Mouse (Mus musculus) erythroblast, embryonic 14.5 days (primary cell): Measurements from ENCODE around the gene Nol9. TPM values are rescaled to one million over a fixed set of nuclear protein-coding genes. Genes with fewer than 3 reads are reported as not detected.

Source experiments
- H3K27me3 ChIP-seq: 2 replicates; pipeline ENCODE4 v1.6.1; 2012; ENCODE audit warnings: inconsistent platforms; ENCODE audit not compliant: control insufficient read depth
- H3K36me3 ChIP-seq: 2 replicates; pipeline ENCODE4 v1.6.1; 2012; ENCODE audit warnings: mild to moderate bottlenecking, inconsistent platforms; ENCODE audit not compliant: control insufficient read depth
- H3K4me1 ChIP-seq: 2 replicates; pipeline ENCODE4 v1.6.1; 2012; ENCODE audit warnings: inconsistent platforms; ENCODE audit not compliant: control insufficient read depth
- H3K4me3 ChIP-seq: replicated peaks from 2 replicates; pipeline ENCODE3; 2012; ENCODE audit warnings: moderate library complexity, mild to moderate bottlenecking, inconsistent platforms
- H3K9me3 ChIP-seq: 2 replicates; pipeline ENCODE4 v1.6.1; 2012; ENCODE audit warnings: low read length, inconsistent platforms, mixed read lengths; ENCODE audit not compliant: control insufficient read depth
- GATA1 ChIP-seq: IDR thresholded peaks from 2 replicates; pipeline ENCODE4 v1.6.1; 2012; ENCODE audit warnings: low read length, inconsistent platforms, mixed read lengths
- TAL1 ChIP-seq: IDR thresholded peaks from 3 replicates; pipeline ENCODE4 v1.6.1; 2012; ENCODE audit warnings: low read length, inconsistent platforms, mixed read lengths
- polyA plus RNA-seq: library from polyadenylated mRNA; stranded (reverse); fragments of >175 nt; gene quantifications from 2 replicates; pipeline ENCODE4 v1.2.3, GENCODE M21; 2012

Gene Nol9
- polyA plus RNA-seq, 1 experiment, result 0.87 TPM

DNA sequence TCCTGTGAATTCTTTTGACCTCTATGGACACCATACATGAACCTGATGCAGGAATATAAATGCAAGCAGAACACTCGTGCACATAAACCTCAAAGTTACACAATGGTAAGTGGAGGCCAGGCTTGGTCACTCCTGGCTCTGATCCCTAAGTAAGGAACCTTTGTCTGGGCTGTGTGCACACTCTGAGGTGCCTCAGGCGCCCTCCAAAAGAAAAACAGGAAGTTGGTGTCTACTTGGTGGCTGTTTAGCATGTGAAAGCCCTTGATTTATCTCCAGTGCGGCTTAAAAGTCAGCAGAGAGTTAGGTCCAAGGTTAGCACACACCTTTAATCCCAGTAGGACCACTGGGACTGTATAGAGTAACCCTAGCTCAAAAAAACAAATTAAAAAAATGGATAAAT lies 39.6 kb upstream of the Nol9 start:
- no peaks in the 10 kb centered on the region; the same call in 1 of the 2 replicates for H3K9me3 ChIP-seq
- H3K27me3 ChIP-seq, result peaks cover 11% of the 10 kb centered on the region
- peaks cover 2% of the 10 kb centered on the region; the same call in 1 of the 2 replicates for H3K36me3 ChIP-seq
- H3K4me3 ChIP-seq, result no peak overlapping the region
- peaks cover 35% of the 10 kb centered on the region for H3K4me1 ChIP-seq
- TF ChIP-seq TAL1 (no peak), GATA1 (no peak)

DNA sequence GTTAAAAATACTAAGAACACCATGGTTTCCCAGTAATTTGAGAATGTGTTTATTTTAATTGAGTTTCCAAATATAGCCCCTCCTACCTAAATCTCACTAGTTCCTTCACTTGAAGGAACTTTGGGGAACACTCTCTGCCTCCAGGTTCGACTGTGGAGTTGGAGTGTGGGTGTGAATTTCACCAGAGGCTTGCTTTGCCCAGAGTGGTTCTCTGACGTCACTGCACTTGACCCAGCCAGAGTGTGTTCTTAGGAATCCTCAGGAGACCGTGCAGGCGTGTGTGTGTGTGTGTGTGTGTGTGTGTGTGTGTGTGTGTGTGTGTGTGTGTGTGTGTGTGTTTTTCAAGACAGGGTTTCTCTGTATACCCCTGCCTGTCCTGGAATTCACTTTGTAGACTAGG lies 38.2 kb upstream of the Nol9 start:
- Histone ChIP-seq H3K4me3 (no peak overlapping the region), H3K36me3 (peaks cover 2% of the 10 kb centered on the region; the same call in 1 of the 2 replicates)
- TF ChIP-seq GATA1 (no peak), TAL1 (no peak)

DNA sequence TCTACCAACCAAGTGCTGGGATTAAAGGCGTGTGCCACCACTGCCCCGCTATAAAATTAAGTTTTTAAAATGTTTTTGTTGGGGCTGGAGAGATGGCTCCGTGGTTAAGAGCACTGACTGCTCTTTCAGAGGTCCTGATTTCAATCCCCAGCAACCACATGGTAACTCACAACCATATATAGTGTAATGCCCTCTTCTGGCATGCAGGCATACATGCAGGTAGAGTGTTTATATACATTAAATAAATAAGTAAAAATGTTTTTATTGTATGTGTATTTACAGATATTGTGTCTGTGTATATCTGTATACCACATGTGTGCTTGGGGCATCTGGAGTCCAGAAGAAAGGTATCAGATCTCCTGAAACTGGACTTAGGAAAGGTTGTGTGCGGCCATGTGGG lies 37.8 kb upstream of the Nol9 start:
- TF ChIP-seq GATA1, result no peak
- TF ChIP-seq TAL1, result no peak
- H3K9me3 ChIP-seq, result peaks cover 2% of the 10 kb centered on the region; the same call in 1 of the 2 replicates
- H3K4me3 ChIP-seq, result no peak overlapping the region
- H3K27me3 ChIP-seq, result peaks cover 1% of the 10 kb centered on the region
- peaks cover 2% of the 10 kb centered on the region; the same call in 1 of the 2 replicates for H3K36me3 ChIP-seq
- peaks cover 22% of the 10 kb centered on the region for H3K4me1 ChIP-seq

More for the DNA sequence above, 38.2 kb upstream of the Nol9 start:
- Histone ChIP-seq H3K4me1 (peaks cover 23% of the 10 kb centered on the region), H3K27me3 (no peaks in the 10 kb centered on the region; the same call in 1 of the 2 replicates), H3K9me3 (peaks cover 2% of the 10 kb centered on the region; the same call in 1 of the 2 replicates)

- peaks cover 2% of the 10 kb centered on the region; the same call in 1 of the 2 replicates for H3K36me3 ChIP-seq
- H3K9me3 ChIP-seq, result peaks cover 2% of the 10 kb centered on the region; the same call in 1 of the 2 replicates
- no peak for TF ChIP-seq GATA1
- TF ChIP-seq TAL1, result no peak
- peaks cover 9% of the 10 kb centered on the region for H3K27me3 ChIP-seq
- H3K4me1 ChIP-seq, result peaks cover 21% of the 10 kb centered on the region
- no peak overlapping the region for H3K4me3 ChIP-seq
These were observed 37.1 kb upstream of the Nol9 start for GRCm38 (mm10) chr4:152002063-152002462.

- H3K9me3 ChIP-seq, result peaks cover 2% of the 10 kb centered on the region; the same call in 1 of the 2 replicates
- H3K4me1 ChIP-seq, result peaks cover 39% of the 10 kb centered on the region
- peaks cover 34% of the 10 kb centered on the region for H3K27me3 ChIP-seq
- H3K36me3 ChIP-seq, result no peaks in the 10 kb centered on the region
- TF ChIP-seq TAL1, result no peak
- no peak for TF ChIP-seq GATA1
- H3K4me3 ChIP-seq, result no peak overlapping the region
These were observed 33.0 kb upstream of the Nol9 start for GRCm38 (mm10) chr4:152006137-152006536.

DNA sequence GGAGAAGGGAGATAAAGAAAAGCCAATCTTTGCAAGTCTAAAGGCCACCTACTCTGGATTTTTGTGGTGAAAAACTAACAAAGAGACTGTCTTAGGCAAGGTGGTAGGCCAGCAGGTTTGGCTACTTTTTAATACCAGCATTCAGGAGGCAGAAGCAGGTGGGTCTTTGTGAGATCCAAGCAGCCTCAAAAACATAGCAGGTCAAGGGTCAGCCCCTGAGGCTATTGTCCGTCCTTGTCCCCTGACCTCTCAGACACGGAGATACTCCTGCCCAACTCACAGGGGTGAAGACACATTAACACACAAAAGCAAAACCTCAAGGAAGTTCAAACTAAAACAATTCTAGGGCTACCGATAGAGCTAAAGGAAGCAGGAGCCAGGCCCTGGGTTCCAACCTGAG lies 32.3 kb upstream of the Nol9 start:
- no peak overlapping the region for H3K4me3 ChIP-seq
- peaks cover 5% of the 10 kb centered on the region for H3K36me3 ChIP-seq
- peaks cover 34% of the 10 kb centered on the region for H3K27me3 ChIP-seq
- peaks cover 45% of the 10 kb centered on the region for H3K4me1 ChIP-seq
- TF ChIP-seq TAL1 (no peak), GATA1 (no peak)
- peaks cover 2% of the 10 kb centered on the region; the same call in 1 of the 2 replicates for H3K9me3 ChIP-seq

GRCm38 (mm10) chr4:152007481-152008147 lies 31.5 kb upstream of the Nol9 start:
- H3K27me3 ChIP-seq, result peaks cover 34% of the 10 kb centered on the region
- H3K36me3 ChIP-seq, result peaks cover 13% of the 10 kb centered on the region
- H3K4me3 ChIP-seq, result peak overlapping the region; percentile 84
- peaks cover 2% of the 10 kb centered on the region; the same call in 1 of the 2 replicates for H3K9me3 ChIP-seq
- TF ChIP-seq TAL1, result no peak
- TF ChIP-seq GATA1, result no peak
- H3K4me1 ChIP-seq, result peaks cover 53% of the 10 kb centered on the region

DNA sequence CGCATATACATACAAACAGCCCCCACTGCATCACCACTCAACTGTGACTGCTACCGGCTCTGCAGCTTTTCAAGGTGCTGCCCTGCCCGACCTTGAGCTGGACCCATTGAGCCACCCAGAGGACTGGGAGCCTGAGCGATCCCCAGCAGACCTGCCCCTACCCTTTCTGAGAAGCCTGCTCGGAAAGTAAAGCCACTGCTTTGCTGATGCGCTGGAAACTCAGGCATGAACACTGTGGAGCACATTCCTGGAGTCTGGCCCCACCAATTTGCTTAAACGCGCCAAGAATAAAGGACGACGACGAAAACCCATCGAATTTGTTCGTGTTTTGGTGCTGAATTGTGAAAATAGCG lies 31.0 kb upstream of the Nol9 start:
- H3K27me3 ChIP-seq, result peaks cover 34% of the 10 kb centered on the region
- H3K4me1 ChIP-seq, result peaks cover 58% of the 10 kb centered on the region
- H3K9me3 ChIP-seq, result peaks cover 2% of the 10 kb centered on the region; the same call in 1 of the 2 replicates
- peaks cover 18% of the 10 kb centered on the region for H3K36me3 ChIP-seq
- TF ChIP-seq TAL1 (no peak), GATA1 (no peak)
- H3K4me3 ChIP-seq, result peak overlapping the region; percentile 84

- TF ChIP-seq GATA1 (no peak), TAL1 (no peak)
- peaks cover 24% of the 10 kb centered on the region for H3K36me3 ChIP-seq
- peaks cover 2% of the 10 kb centered on the region; the same call in 1 of the 2 replicates for H3K9me3 ChIP-seq
- H3K4me1 ChIP-seq, result peaks cover 62% of the 10 kb centered on the region
- peak within 1 kb of the TSS; percentile 84 for H3K4me3 ChIP-seq
- peaks cover 34% of the 10 kb centered on the region for H3K27me3 ChIP-seq
These were observed 30.5 kb upstream of the Nol9 start, which contains the start of gene Klhl21 for GRCm38 (mm10) chr4:152008622-152009075. Gene Klhl21 (plus strand): TSS chr4:152008803.
